ENCODE assay signal across 1 mouse cellular context in genomic region chr17:26724790-26725189, GRCm38 (mm10).
TF ChIP-seq lines count a peak whose summit lies in the region.

No protein-coding gene starts in this region.

TF ChIP-seq in MEL, 35 proteins besides CTCF, POLR2A, EP300 and RAD21 (continued from another document):
- TF ChIP-seq BHLHE40 (IDR thresholded peaks at IDR 0.05; ENCODE audit: borderline replicate concordance, low read depth, low read length) (peak; percentile 29; the same call in 1 of the 2 replicates), MYC (IDR thresholded peaks at IDR 0.05; ENCODE audit: low read depth, low read length) (0 out of 2 replicates have a peak, but pooled peaks have one; percentile 44), MXI1 (IDR thresholded peaks at IDR 0.05; ENCODE audit: low read depth, low read length) (peak; percentile 50; the same call in 1 of the 2 replicates), HCFC1 (IDR thresholded peaks at IDR 0.05; ENCODE audit: low read depth, low read length) (no peak)
TF ChIP-seq in MEL: peak in this region for 12.
